Mouse (Mus musculus) midbrain, embryonic 11.5 days (tissue): ENCODE data around the gene Hfm1. TPM values are rescaled to one million over a fixed set of nuclear protein-coding genes. Genes with fewer than 3 reads are reported as not detected.

Experiments used
- ATAC-seq: fragments of 200-750 bp; cut with Nextera tagmentation; 2 replicates; pipeline ENCODE4 v1.8.0; 2017; ENCODE audit warnings: moderate TSS enrichment, moderate library complexity; ENCODE audit not compliant: low FRiP score
- DNase-seq: peaks from one replicate; pipeline ENCODE4 v3.0.0; 2015; ENCODE audit warnings: low spot score; ENCODE audit errors: missing footprints
- H3K27ac ChIP-seq: fragments of 300-500 bp; sonication (generic); 2 replicates; pipeline ENCODE4 v1.5.1; 2014; ENCODE audit warnings: low read depth, low read length
- H3K27me3 ChIP-seq: fragments of 300-500 bp; sonication (generic); 2 replicates; pipeline ENCODE4 v1.6.1; 2014; ENCODE audit warnings: mild to moderate bottlenecking, low read length, moderate library complexity, mixed read lengths; ENCODE audit not compliant: control insufficient read depth, insufficient read depth
- H3K36me3 ChIP-seq: fragments of 300-500 bp; sonication (generic); 2 replicates; pipeline ENCODE4 v1.6.1; 2014; ENCODE audit warnings: mild to moderate bottlenecking, low read length, moderate library complexity, mixed read lengths; ENCODE audit not compliant: control insufficient read depth, insufficient read depth
- H3K4me1 ChIP-seq: fragments of 300-500 bp; sonication (generic); 2 replicates; pipeline ENCODE4 v1.6.1; 2014; ENCODE audit warnings: low read length; ENCODE audit not compliant: control insufficient read depth, insufficient read depth
- H3K4me2 ChIP-seq: fragments of 300-500 bp; sonication (generic); 2 replicates; pipeline ENCODE4 v1.6.1; 2014; ENCODE audit warnings: mild to moderate bottlenecking, moderate library complexity
- H3K4me3 ChIP-seq: fragments of 300-500 bp; sonication (generic); 2 replicates; pipeline ENCODE4 v1.5.1; 2014; ENCODE audit warnings: low read depth, low read length
- H3K9ac ChIP-seq: fragments of 300-500 bp; sonication (generic); 2 replicates; pipeline ENCODE4 v1.6.1; 2014; ENCODE audit warnings: low read length
- H3K9me3 ChIP-seq: fragments of 300-500 bp; sonication (generic); 2 replicates; pipeline ENCODE4 v1.6.1; 2016; ENCODE audit warnings: low read length; ENCODE audit not compliant: control insufficient read depth
- WGBS: fragments of 180-500 bp; shearing (Covaris S2); extraction: QIAGEN DNeasy Blood & Tissue Kit; methylation state at CpG from one replicate; pipeline ENCODE4 v1.1.7; 2014; 5-methylcytosine and 5-hydroxymethylcytosine counted together
- polyA plus RNA-seq: library from polyadenylated mRNA; unstranded; fragments of >200 nt; fragmentation: Nextera tagmentation; extraction: Ambion mirVana; gene quantifications from 2 replicates; pipeline ENCODE4 v1.2.1, GENCODE M21; 2014

The Hfm1 gene
- 5.4 and 6.2 TPM in 2 replicates for polyA plus RNA-seq

DNA sequence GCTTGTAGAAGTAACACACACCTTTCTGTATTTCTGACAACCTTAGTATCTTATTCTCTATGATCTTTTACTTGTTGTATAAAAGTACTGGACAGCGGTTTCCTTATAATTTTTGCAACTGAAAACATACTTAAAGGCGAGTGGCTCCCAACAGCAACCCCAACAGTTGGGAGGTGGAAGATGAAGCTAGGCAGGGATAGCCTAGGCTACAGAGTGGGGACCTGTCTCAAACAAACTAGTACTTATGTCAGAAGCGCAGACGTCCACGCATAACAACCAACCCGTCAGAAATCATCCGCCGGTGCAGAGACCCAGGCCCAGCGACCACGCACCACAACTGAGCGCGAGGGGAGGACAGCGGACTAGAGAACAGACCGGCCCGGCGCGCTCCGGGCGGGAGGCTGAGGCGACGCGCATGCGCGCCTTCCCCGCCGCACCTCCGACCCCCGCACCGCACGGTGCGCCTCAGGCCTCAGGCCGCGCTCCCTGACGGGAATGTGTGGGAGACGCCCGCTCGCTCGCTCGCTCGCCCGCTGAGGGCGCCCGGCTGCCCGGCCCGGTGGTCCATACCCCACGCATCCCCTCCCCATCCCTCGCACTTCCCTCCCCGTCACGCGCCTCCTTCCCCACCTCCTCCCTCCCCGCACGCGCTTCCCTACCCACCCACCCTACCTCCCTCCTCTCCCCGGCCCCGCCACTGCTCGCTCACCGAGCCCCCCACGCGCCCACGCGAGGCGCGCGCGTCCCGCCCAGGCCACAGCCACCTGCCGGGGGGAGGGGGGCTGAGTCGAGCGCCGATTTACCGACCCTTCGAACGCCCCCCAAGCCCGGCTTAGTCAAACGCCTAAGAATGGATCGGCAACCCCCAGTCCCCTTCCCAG is at the start of gene Hfm1:
Gene Hfm1 (minus strand): TSS at position 834 of the 881 bp plus-strand sequence.
- Histone ChIP-seq H3K4me1 (peaks cover 2% of the 10 kb centered on the region; the same call in 1 of the 2 replicates), H3K4me3 (peak within 1 kb of the TSS; percentile 67), H3K4me2 (peak within 1 kb of the TSS; percentile 54), H3K36me3 (no peaks in the 10 kb centered on the region), H3K27me3 (no peaks in the 10 kb centered on the region), H3K9me3 (no peaks in the 10 kb centered on the region), H3K9ac (peak within 1 kb of the TSS; percentile 76), H3K27ac (peak within 1 kb of the TSS; percentile 50; the same call in 1 of the 2 replicates)
- peak; percentile 98 for ATAC-seq
- DNase-seq = peak; percentile 98
- WGBS = 2% methylated on average over 45 of the region's 76 CpGs

DNA sequence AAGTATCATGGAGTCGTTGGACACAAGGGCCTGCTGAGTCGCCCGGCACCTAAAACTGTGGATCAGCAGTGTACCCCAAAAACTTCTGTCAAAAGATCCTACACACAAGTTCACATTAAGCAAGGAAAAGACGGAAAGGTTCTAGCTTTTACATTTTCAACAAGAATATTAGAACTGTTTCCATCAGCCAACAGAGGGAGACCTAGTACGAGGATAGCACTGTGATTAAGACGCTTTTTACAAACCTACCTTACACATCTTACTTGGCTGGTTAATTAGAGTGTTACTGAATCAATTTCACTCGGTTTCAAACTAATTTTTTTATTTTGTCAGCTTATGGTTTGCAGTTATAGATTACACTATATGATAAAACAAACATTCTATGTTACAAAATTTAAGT is 47.8 kb upstream of the Hfm1 start:
- Histone ChIP-seq H3K27me3 (no peaks in the 10 kb centered on the region), H3K27ac (no peak overlapping the region), H3K9me3 (no peaks in the 10 kb centered on the region), H3K9ac (no peak overlapping the region), H3K4me1 (no peaks in the 10 kb centered on the region), H3K36me3 (peaks cover 24% of the 10 kb centered on the region), H3K4me3 (no peak overlapping the region), H3K4me2 (no peak overlapping the region)
- ATAC-seq (no peak), DNase-seq (no peak)
- WGBS = 90% methylated on average over 7 of the region's 7 CpGs

DNA sequence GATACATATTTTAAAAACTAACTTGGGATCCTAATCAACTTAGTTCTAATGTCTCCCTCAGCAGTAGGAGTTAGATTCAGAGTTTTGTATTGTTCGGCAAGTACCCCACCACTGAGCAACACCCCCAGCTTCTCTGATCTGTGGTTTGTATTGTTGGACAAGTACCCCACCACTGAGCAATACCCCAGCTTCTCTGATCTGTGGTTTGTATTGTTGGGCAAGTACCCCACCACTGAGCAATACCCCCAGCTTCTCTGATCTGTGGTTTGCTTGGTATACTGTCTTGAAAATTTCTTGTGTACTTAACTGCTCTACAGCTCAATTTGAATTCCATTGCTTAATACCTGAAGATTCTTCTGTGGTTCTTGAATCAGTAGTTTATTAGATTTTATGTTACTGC is 41.5 kb upstream of the Hfm1 start:
- Histone ChIP-seq H3K9me3 (no peaks in the 10 kb centered on the region), H3K36me3 (peaks cover 2% of the 10 kb centered on the region), H3K4me1 (peaks cover 2% of the 10 kb centered on the region; the same call in 1 of the 2 replicates), H3K27me3 (no peaks in the 10 kb centered on the region), H3K9ac (no peak overlapping the region), H3K27ac (no peak overlapping the region), H3K4me3 (no peak overlapping the region), H3K4me2 (no peak overlapping the region)
- DNase-seq (no peak), ATAC-seq (no peak)
- 97% methylated on average over 1 of the region's 1 CpGs for WGBS

DNA sequence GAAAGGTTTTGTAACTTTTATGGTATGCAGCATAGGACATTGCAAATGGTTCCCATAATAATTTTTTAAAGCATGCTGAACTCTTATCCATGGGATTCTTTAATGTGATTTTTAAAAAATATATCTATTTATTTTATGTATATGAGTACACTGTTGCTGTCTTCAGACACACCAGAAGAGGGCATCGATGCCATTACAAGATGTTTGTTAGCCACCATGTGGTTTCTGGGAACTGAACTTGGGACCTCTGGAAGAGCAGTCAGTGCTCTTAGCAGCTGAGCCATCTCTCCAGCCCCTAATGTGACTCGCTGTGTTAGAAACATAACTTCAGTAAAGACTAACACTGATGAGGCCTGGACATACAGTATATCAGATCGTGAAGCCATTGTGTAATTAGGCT is 40.3 kb upstream of the Hfm1 start:
- Histone ChIP-seq H3K9me3 (no peaks in the 10 kb centered on the region), H3K27ac (no peak overlapping the region), H3K9ac (no peak overlapping the region), H3K36me3 (peaks cover 2% of the 10 kb centered on the region), H3K4me2 (no peak overlapping the region), H3K4me1 (peaks cover 2% of the 10 kb centered on the region; the same call in 1 of the 2 replicates), H3K4me3 (no peak overlapping the region), H3K27me3 (no peaks in the 10 kb centered on the region)
- ATAC-seq (no peak), DNase-seq (no peak)
- 93% methylated on average over 3 of the region's 3 CpGs for WGBS

DNA sequence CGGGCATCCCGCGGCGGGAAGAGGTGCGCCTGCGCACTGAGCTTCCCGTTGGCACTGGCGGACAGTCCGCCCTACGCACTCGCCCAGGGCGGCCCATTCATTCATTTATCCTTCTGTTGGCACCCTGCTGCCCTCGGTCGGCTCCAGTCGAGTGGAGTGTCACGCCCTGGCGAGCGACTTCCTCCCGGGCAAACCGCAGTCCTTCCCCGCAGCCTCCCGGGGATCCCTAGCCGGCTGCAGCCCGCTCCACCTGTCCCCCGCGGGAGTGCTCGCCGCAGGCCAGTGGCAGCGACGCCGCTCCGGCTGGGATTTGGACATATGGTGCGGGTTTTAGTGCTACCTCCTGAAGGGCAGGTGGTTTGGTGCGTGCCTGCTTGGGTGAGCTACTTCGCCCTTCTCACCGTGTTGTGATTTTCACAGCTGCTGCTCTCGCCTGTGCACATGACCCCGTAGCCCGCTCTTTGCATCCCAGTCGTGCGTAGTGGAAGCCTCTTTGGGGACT is 38.4 kb upstream of the Hfm1 start:
- peak overlapping the region; percentile 67 for H3K4me2 ChIP-seq
- no peaks in the 10 kb centered on the region for H3K27me3 ChIP-seq
- peaks cover 2% of the 10 kb centered on the region; the same call in 1 of the 2 replicates for H3K4me1 ChIP-seq
- H3K9me3 ChIP-seq = no peaks in the 10 kb centered on the region
- WGBS = under 1% methylated on average over 41 of the region's 41 CpGs
- peak overlapping the region; percentile 93 for H3K9ac ChIP-seq
- ATAC-seq = peak; percentile 92
- peaks cover 2% of the 10 kb centered on the region; the same call in 1 of the 2 replicates for H3K36me3 ChIP-seq
- H3K4me3 ChIP-seq = peak overlapping the region; percentile 89
- H3K27ac ChIP-seq = peak overlapping the region; percentile 78
- DNase-seq = no peak

DNA sequence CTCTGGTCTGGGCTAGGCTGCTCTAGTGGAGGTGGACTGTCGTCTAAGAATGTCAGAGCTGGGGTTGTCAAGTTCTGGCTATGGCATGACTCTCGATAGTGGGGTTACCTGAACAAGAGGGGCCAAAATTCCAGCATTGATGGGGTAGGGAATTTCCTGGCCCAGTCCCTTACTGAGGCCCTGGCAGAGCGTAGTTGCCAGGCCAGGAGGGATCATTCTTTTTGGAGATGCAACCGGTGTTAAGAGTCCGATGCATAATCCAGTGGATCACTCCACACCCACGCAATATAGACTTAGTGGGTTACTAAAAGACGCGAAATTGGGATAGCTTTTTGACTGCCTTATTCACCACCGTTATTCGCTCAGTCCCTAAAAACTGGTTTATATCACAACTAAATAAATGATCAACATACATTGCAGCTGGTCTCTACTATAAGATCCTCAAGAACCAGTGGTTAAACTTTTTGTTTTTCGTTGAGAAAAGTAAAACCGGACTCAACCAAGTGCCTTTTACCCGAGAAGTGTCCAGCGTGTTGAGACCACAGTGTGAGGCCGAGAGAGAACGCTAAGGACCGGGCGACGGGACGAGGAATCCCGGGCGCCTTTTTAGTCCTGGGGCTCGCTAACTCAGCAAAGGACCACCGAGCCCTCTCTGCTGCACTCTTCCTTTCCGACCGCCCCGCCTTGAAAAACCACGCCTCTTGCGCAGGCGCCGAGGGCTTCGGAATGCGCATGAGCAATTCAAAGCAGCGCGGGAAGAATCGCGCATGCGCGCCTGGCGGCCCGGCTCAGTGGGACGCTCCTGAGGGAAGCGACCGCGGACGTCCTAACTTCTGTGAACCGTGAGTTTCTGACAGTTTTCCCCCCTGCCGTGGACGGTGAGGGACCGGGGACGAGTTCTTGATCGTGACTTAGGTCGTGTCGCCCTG is 37.7 kb upstream of the Hfm1 start, which contains the start of gene Cdc7:
Gene Cdc7 (plus strand): TSS at position 739 of the 929 bp plus-strand sequence.
- H3K27me3 ChIP-seq = no peaks in the 10 kb centered on the region
- 6% methylated on average over 54 of the region's 54 CpGs for WGBS
- ATAC-seq (peak; percentile 95), DNase-seq (peak; percentile 100)
- H3K4me2 ChIP-seq = peak within 1 kb of the TSS; percentile 67
- H3K4me1 ChIP-seq = peaks cover 2% of the 10 kb centered on the region; the same call in 1 of the 2 replicates
- peak within 1 kb of the TSS; percentile 93 for H3K9ac ChIP-seq
- peak within 1 kb of the TSS; percentile 89 for H3K4me3 ChIP-seq
- peaks cover 2% of the 10 kb centered on the region; the same call in 1 of the 2 replicates for H3K36me3 ChIP-seq
- peak within 1 kb of the TSS; percentile 78 for H3K27ac ChIP-seq
- H3K9me3 ChIP-seq = no peaks in the 10 kb centered on the region

DNA sequence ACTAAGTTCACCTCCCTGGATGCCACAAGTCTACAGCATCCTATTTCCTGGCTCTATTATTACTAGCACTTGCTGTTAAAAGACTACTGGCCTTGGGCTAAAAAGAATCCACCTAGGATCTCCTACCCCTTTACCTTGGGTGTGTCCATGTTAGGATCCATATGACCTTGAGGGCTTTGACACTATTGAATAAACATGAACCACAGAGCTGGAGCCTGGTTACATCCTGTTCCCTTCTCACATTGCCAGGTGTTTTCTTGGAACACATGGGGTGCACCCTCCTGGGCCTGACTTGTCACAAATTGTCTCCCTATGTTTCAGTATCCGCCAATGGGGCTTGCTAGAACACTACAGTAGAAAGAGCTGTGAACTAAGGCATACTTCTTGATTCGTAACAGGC is 34.3 kb upstream of the Hfm1 start:
- Histone ChIP-seq H3K36me3 (no peaks in the 10 kb centered on the region), H3K4me2 (no peak overlapping the region), H3K4me3 (no peak overlapping the region), H3K9ac (no peak overlapping the region), H3K27me3 (no peaks in the 10 kb centered on the region), H3K27ac (no peak overlapping the region), H3K4me1 (peaks cover 2% of the 10 kb centered on the region; the same call in 1 of the 2 replicates), H3K9me3 (no peaks in the 10 kb centered on the region)
- whole genome bisulfite sequencing = 78% methylated on average over 2 of the region's 2 CpGs
- ATAC-seq (no peak), DNase-seq (no peak)

DNA sequence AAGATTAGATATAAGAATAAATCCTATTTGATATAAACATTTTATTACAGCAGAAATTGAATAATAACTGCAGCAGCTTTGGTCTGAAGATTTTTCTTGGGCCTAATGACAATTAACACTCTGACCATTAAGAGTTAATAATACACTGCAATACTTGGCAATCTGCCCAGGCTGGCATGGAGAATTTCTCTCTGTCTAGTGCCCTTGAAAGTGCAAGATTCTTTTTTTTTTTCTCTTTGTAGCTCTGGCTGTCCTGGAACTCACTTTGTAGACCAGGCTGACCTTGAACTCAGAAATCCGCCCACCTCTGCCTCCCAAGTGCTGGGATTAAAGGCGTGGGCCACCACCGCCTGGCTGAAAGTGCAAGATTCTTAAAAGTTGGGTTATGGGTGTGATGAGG is 32.9 kb upstream of the Hfm1 start:
- Histone ChIP-seq H3K9me3 (peaks cover under 1% of the 10 kb centered on the region; the same call in 1 of the 2 replicates), H3K36me3 (no peaks in the 10 kb centered on the region), H3K9ac (no peak overlapping the region), H3K27ac (no peak overlapping the region), H3K4me2 (no peak overlapping the region), H3K4me1 (peaks cover 2% of the 10 kb centered on the region; the same call in 1 of the 2 replicates), H3K4me3 (no peak overlapping the region), H3K27me3 (no peaks in the 10 kb centered on the region)
- no peak for ATAC-seq
- no peak for DNase-seq
- 82% methylated on average over 3 of the region's 3 CpGs for WGBS
